In the genomic region with DNA sequence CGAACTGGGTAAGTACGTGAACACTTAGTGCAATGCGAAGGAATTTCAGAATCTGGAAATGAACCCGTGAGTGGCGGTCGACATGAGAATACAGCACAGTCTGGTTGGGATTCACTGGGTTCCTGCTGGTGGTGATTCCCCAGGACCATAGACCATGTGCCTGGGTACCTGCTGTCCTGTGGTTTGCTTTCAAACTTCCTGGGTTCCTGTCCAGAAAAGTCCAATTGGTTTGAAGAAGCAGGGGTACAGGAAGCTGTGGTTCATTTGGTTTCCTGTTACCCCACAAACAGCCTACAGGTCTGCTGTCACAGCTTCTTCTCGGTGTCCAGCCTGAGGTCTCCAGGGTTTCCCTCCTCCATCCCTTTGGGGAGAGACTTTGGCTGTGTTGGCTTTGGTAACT, we compare ENCODE assay signal across 30 mouse cellular contexts. TPM values are rescaled to one million over a fixed set of nuclear protein-coding genes. Genes with fewer than 3 reads are reported as not detected.
DNase-seq lines count a peak whose midpoint lies in the region; ATAC-seq lines count a peak whose summit lies in the region.
"Had no signal": no experiment of that assay in that cellular context is flagged by ENCODE, and none has a peak within 500 bp of the region (broad histone marks: within the 10 kb centered on the region; RNA-seq: fewer than 3 reads in every experiment).

No protein-coding gene starts in this region.

- peak; percentile 24 to 26 for DNase-seq in spleen, postnatal 36 days (ENCODE audit: low spot score in 2 of 2)
- no peak for DNase-seq in spleen, postnatal 10 days (ENCODE audit: low spot score in 2 of 2)
- DNase-seq in natural killer cell, adult 2 months (ENCODE audit: low spot score in 2 of 2): peak; percentile 15 to 20
- DNase-seq in cerebellum, postnatal 14 days: no peak
- no peak for DNase-seq in kidney, adult 9 months
- DNase-seq in layer of hippocampus, postnatal 14 days (ENCODE audit: low spot score in 2 of 2): no peak
- DNase-seq: adrenal gland, postnatal 25 days; cerebellum, adult 11-12 months; cerebellum, adult 9-11 months; heart, postnatal 14 days; kidney, adult 11 months; kidney, postnatal 25 days; left cerebral cortex, postnatal 4 days; liver, embryonic 13.5 days; lung, adult 2 months; lung, postnatal 10 days; right cerebral cortex, adult 18-20 months had no signal

- ATAC-seq in CD4-positive, CD25-positive, alpha-beta regulatory T cell, adult 4 months: peak; percentile 20
- ATAC-seq in hematopoietic stem cell, adult 5-6 weeks (replicated peaks in 1 of 2; ENCODE audit: insufficient read depth in 1 of 2, low FRiP score in 2 of 2, low TSS enrichment in 1 of 2, low read depth in 1 of 2, poor library complexity in 2 of 2, severe bottlenecking in 2 of 2): peak; percentile 51 to 79
- ATAC-seq: forebrain, embryonic 16.5 days; midbrain, embryonic 13.5 days; Patski had no signal

RNA-seq across cellular contexts. Expression of gene Il2, which starts 27.2 kb away (rescaled TPM):
- 1 to 10 TPM in 1 of 2 experiments, under 1 TPM in 1; 0.60 to 1.0 TPM for polyA plus RNA-seq in CD4-positive, CD25-positive, alpha-beta regulatory T cell, adult 4 months (2017; shearing (Covaris generic))
- not detected in 2 replicates for total RNA-seq in hematopoietic stem cell, adult 5-6 weeks (2017)
- not detected for total RNA-seq in layer of hippocampus, postnatal 14 days (2021)
- total RNA-seq: adrenal gland, adult 18-20 months; adrenal gland, postnatal 25 days; gastrocnemius, adult 8-10 months; gastrocnemius, postnatal 4 days; heart, postnatal 14 days; layer of hippocampus, adult 18-20 months; layer of hippocampus, postnatal 25 days; left cerebral cortex, postnatal 4 days; MEL had no signal
- polyA plus RNA-seq: erythroblast, embryonic 14.5 days; kidney, embryonic 15.5 days; liver, embryonic 13.5 days; lung, adult 2 months had no signal

Comparison
In these comparisons a context has a peak if more than half of its experiments do, and no peak if none do; other contexts are left out.
1. DNase-seq: peak in spleen, postnatal 36 days (2 of 2) and natural killer cell, adult 2 months (2 of 2); none in spleen, postnatal 10 days (0 of 2), cerebellum, postnatal 14 days (0 of 2), kidney, adult 9 months (single experiment) and layer of hippocampus, postnatal 14 days (0 of 2).